Mouse (Mus musculus) fat pad, adult 2 months (tissue): Measurements from ENCODE around the gene Atp2c2.

Source experiments
- DNase-seq: peaks from one replicate; pipeline ENCODE4 v3.0.0-alpha.2; 2011; ENCODE audit warnings: low read depth, low spot score; ENCODE audit errors: extremely low read depth

Atp2c2 gene

DNA sequence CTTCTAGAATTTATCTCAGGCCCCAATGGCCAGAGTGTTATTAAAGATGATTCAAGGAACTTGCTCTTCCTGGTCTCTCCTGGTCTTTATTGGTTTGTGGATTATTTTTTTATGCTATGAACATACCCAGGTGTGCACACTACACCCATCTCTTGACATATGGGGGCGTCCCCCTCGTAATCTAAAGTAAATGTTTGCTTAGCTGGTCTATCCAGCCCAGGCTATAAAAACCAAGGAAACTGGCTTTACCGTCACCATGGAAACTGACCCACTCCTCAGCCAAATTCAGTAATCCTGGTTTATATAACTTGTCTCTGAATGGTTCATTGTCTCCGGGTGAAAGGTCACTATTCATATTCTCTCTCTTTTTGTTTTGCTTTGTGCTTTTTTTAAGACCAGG lies 40.8 kb downstream of the Atp2c2 start:
- no peak for DNase-seq

DNA sequence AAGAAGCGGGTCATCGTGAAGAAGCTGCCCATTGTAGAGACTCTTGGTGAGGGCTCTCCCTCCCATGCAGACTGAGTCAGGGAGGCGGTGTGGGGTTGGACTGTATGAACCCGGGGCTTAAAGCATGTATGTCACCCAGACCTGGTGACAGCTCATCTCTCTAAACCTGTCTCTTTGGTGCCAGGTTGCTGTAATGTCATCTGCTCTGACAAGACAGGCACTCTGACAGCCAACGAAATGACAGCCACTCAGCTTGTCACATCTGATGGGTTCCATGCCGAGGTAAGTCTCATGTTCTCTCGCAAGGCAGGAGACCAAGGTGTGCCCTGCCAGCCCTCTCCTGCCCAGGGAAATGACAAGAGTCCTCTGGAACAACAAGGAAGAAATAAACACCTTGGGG lies 42.6 kb downstream of the Atp2c2 start:
- no peak for DNase-seq

DNA sequence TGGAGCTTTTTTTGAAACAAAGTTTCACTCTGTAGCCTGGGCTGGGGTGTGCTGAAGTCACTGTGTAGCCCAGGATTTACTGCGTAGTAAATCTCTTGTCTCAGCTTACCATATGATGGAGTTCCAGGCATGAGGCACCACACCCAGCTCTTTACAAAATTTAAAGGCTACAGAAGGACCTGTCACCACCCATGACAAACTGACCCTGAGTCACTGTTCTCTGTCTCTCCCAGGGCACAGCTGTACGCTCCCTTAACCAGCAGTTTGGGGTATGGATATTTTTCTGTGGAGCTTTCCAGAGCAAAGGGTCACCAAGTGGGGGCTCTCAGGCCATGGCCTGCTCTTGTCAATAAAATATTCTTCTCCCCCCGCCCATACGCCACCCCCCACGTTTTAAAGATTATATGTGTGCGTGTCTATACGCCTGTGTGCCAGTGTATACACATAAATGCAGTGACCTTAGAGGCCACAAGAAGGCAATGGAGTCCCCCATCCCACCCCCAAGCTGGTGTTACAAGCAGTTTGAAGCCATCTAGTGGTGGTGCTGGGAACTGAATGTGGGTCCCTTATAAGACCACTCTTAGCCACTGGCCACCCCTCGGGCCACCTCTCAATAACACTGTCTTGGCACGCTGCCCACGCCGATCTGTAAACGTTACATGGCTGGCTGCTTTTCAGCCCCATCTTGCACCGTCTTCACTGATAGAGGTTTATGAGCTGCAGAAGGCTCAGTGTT lies 43.6 kb downstream of the Atp2c2 start:
- no peak for DNase-seq

DNA sequence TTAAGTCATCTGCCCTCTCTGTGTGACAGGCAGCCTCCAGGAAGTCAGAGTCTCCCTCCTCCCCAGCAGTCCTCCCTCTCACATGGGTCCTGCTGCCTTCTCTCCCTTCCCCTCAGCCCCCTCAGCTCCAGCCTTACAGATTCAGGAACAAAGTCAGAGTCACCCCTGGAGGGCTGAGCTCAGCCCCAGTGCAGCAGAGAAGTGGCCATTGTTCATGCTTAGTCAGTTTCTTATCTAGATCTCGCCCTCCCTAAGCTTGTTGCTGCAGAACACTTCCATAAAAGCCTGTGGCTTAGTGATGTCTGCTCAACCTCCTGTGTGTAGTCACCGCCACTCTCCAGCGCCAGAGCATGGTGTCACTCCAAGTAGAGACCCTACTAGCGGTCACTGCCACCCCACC lies 44.8 kb downstream of the Atp2c2 start:
- DNase-seq: no peak

DNA sequence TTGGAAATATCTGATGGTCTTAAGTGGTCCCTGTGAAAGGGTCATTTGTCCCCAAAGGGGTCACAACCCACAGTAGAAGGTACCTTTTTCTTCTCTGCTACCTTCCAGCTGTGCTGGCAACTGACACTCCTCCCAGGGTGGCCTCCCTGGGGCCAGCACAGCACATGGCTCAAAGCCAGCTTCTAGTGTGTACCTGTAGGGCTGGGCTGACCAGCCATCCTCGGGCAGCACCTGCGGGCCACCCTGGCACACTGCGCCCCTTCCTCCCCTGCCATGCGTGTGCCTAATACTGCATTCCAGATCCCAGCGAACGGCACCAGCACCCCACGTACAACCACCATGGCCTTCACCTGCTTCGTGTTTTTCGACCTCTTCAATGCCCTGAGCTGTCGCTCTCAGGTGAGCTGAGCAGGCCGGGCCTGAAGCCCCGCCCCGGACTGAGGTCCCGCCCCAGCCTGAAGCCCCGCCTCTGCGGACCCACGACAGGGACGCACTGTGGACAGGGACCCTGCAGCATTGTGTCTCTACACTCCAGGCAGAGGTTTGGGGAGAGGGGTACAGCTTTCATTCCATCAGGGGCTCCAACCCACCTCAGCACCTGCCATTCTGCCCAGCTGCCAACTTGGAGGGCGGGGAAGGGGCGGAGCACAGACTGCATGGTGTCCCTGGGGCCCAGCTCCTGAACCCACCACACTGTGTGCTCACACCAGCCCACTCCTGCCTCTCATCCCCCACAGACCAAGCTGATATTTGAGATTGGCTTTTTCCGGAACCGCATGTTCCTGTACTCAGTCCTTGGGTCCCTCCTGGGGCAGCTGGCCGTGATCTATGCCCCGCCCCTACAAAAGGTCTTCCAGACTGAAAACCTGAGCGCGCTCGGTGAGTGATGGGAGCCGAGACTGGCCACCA lies 55.7 kb downstream of the Atp2c2 start:
- no peak for DNase-seq

DNA sequence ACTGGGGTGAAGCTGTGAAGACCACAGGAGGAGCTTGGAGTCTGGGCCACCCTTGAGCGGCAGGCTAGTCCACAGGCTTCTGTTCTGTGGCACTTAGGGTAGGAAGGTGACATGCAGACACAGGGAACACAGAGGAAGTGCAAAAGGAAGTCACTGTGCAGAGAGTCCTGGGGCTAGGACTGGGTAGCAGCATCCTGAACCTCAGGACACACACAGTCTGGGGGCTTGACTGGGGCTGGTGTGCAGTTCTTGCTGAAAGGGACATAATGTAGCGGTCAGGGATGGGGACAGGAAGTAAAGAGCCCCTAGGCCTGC lies 56.3 kb downstream of the Atp2c2 start:
- DNase-seq: no peak

DNA sequence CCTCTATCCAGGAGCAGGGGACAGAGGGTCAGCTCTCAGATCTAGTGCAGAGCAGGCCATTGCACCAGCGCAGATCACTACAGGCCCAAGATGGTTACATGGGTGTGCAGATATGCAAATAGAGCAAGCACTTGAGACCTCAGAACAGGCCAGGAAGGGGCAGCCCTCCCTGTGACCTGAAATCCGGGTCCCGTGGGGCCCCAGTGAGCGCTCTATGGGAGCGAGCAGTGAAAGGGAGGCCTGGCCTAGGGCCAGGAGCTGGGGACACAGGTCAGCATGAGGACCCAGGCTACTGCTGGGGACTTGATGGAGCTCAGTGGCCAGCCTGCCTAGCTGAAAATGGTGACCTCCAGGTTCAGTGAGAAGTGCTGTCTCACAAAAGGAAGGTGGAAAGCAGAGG lies 56.7 kb downstream of the Atp2c2 start:
- DNase-seq: no peak

DNA sequence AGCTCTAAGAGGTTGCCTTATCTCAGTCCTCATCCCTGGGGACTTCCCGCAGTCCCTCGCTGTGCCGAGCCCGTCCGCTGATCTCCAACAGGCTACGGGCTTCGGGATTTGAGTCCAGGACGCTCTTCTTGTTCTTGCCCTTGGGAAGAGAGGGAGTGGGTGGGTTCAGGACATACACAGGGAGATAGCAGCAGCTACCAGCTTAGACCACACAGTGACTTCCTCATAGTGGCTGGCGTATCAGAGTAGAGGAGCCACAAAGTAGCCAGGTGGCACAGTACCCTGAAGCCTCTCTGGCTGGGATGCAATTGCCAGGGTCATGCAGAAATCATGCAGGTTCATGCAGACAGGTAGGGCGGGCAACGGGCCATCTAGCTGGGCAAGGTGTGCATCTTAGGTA lies 61.9 kb downstream of the Atp2c2 start:
- no peak for DNase-seq

DNA sequence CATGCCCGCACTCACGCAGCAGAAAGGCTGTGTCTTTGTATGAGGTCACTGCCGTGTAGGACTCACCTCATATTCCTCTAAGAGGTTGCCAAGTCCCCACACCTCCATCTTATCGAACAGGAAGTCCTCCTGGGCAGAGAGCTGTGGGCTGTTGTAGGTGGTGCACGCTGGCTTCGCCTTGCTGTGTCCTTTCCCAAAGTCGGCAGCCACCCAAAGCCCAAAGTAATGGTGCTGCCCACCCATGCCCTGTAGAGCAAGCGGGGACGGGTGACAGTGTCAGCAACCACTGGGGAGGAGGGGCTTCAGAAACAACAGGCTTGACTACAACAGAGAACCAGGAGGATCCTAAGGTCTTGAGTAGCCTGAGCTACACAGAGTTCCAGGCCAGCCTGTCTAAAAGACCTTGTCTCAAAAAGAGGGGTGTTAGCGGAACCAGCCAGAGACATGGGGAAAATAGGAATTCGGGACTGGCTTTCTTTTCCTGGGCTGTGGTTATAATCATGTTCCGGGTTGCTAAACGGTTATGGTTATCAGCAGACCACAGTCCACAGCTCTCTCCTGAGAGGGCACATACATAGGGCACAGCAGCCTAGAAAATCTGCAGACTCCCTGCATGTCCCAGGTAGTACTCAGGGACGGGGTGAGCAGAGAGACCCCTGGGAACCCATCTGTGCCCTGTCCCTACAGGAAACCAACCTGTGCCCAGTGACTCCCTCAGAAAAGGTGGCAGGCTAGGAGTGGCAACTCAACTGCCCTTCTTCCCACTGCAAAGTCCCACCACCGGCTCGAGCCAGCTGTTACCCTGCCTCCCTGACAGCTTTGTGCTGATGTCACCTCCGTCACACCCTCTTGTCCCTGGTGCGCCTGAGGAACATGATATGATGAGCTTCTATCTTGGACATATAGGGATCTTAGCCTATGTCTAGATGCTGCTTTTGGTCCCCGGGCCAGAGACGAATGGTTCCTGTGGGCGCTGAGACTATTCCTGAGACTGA lies 62.7 kb downstream of the Atp2c2 start:
- DNase-seq: no peak

DNA sequence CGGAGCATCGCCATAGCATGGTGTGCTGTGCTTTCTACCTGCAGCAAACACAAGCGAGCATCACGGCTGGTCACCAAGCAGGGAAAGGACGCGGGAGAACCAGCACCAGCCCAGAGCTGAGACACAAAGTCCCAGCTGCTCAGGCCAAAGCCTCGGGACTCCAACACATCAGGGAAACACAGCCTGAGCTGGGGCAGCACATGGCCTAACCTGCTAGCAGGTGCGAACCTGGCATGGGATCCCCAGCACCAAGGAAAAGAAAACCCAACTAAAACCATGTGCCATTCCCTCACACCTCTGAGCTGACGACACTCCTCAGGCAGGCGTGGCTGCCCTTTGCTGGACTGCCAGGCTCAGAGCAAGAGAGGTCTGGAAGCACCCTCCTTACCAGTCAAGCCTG lies 65.5 kb downstream of the Atp2c2 start:
- DNase-seq: no peak

DNA sequence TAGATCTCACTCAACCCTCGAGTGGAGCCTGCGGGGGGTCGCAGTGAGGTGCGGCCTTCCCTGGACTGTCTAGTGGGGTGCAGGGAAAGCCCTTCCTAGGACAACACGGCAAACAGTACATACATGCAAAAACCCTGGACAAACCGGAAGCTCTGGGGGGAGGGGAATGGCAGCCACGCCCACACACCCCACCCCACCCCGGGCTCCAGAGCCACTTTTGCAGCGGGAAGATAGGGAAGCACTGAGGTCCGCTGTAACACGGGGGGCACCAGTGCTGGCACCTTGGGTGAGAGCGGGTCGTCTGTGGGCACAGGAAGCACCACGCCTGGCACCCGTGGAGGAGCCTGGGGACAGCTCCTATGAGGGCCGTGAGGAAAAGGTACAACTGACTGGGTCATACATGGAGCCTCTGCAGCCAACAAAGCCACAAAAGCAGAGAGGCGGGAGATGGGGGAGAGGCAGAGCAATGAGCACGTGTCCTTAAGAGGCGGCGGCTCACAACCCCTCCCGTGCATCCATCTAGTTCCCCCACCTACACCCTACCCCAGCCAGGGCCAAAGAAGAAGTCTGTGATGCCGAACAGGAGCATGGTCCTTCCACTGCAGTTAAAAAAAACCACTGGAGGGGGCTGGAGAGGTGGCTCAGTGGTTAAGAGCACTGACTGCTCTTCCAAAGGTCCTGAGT lies 66.1 kb downstream of the Atp2c2 start:
- DNase-seq: no peak

DNA sequence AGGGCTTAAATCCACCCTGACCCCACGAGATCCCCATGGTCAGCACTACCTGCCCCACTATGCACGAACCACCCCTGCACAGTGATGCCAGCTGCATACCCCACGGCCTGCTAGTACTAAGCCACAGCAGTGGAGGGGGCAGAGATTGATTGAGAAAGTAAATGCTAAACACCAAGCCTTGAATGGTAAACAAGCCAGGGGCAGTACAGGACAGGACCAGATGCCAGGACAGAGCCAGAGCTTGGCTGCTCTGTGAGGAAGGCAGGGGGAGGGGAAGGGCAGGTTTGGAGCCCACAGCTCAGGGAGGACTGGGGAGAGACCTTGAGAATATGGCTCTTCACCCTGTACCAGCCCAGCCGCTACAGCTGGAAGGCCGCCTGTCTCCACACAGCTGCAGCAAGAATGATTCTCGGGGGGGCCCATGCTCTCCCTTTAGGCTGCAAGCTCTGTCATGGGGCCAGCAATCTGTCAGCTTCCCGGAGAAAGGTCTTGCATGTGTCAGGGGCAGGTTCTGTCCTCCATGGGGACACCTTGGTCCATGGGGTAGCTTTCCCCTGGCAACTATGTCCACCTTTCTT lies 76.9 kb downstream of the Atp2c2 start:
- DNase-seq: no peak

DNA sequence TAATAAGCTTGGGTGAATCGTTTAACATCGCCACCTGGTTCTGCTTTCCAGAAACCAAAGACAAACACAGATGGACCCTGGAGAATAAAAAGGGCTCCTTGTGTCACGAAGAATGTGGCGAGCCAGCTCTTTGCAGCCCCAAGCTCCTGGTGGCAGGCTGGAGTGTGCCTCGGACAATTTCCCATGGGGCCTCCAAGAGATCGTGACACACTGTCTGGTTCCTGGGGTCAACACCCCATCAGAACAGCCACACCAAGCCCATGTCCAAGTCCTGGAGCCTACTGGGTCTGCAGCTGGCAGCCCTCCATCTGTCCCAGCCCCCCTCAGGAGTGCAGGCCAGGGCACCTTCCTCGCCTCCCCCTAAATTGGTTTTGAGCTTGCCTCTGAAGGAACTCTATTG lies 78.0 kb downstream of the Atp2c2 start:
- DNase-seq: no peak

DNA sequence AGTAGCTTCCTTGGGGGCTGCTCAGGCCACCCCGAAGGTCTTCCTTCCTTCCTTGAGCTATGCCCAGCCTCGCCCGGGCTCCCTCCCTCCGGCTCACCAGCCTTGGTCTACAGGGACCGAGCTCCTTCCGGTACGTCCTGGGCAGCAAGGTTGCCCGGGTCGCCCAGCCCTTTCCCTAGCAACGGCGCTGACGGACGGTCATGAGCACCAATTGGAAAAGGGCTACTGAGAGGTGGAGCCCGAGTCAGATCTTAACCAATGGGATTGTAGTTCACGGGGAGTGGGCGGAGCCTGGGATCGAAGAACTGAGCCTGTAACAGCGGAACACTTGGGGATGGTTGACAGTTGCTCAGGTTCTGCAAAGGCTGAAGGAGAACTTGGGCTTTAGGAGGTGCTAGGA lies 78.5 kb downstream of the Atp2c2 start, which contains the start of gene Tldc1:
Gene Tldc1, minus strand, starts transcription at position 154 of the 400 bp plus-strand sequence.
- peak; percentile 89 for DNase-seq

DNA sequence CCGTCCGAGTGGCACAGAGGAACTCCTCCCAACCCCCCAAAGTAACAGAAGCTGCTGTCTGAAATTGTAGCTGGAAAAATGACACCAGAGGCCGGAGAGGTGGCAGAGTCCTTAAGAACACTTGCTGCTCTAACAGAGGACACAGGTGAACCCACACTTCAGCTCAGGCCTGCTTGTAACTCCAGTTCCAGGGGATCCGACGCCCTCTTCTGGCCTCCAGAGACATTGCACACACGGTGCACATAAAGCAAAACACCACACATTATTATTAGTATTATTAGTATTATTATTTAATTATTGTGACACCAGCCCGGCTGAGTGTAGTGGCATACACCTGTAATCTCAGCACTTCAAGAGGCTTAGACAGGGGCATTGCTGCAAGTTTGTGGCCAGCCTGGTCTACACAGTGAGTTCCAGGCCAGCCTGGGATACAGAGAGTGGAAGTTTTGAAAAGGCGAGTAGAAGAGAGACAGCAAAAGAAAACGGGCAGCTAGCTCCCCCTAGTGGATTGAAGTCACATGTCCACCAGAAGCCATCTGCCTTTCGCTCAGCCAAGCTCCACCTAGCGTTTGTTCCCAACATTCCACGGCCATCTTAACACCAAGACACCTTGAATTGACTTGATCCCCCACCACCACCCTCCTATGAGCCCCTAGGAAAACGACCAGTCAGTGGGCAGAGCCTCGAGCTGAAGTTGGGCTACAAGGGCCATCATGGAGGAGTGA lies 79.4 kb downstream of the Atp2c2 start:
- peak; percentile 30 for DNase-seq

DNA sequence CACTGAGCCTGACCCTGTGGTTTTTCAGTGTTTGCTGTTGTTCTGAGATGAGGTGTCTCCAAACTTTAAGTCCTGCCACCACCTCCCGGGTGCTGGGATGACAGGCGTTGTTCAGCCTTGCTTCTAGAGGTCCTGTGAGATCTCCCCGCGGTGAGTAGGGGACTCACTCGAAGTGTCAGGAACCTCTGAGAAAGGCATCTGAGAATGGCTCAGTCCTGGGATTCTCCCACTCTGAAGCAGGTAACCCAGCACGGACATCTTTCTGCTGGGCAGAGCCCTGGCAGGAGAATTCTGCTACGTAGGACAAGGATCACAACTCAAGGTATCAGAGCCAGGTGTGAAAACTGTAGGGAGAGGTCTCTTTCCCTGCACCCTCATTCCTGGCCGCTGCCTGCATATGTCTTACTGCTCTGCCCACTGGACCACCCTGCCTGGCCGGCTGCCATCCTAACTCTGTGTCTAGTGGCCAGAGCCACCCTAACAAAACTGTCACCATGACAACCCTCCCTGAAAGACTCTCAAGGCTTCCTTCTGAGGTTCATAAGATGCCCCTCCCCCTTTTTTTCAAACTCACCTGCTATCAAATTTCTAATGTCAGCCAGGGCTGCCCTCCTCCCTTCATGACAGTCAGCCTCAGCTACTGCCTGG lies 80.7 kb downstream of the Atp2c2 start:
- no peak for DNase-seq

DNA sequence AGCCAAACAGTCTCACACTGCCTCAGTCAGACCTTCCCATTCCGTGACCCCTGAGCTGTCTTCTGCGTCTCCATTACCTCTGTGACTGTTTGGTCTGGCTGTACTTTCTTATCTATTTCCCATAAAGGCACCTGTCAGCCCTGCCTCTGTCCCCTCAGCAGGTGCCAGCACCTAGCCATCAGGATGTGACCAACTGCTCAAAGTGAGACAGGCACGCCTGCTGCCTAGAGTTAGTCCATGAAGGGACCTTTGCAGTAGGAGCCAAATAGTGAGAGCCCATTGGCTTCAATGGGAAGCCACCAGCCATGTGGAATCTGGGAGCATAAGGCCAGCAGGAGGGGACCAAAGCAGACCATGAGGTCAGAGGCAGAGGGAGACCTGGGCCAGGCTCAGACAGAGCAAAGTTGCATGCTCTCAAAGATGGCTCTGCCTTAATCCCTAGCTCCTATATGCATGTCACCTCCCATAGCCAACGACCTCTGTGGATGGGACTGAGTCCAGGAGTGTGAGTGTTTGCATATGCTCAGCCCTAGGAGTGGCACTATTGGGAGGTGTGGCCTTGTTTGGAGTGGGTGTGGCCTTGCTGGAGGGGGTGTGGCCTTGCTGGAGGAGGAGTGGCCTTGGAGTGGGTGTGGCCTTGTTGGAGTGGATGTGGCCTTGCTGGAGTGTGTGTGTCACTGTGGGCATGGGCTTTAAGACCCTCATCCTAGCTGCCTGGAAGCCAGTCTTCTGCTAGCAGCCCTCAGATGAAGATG lies 81.5 kb downstream of the Atp2c2 start:
- no peak for DNase-seq

DNA sequence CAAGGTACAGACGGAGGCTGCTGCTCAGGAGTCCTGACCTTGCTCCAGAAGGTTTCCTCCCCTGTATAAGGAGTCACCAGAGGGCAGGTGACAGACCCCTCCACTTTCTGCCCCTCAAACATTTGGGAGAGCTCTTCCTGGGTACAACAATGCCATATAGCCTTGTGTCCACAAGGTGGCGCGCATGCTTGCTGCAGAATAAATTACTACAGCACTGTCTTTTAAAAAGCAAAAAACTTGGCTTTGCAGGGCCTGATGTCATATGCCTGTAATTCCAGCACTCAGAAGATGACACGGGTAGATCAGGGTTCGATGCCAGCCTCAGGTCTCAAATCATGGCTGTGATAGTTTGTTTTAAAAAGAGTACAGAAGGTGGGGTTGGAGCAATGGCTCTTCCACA lies 82.9 kb downstream of the Atp2c2 start:
- peak; percentile 8 for DNase-seq
